Mouse (Mus musculus) bone marrow macrophage, adult 2 months (primary cell): ENCODE results near the gene Ptpn11.

Experiments
- CTCF ChIP-seq: IDR thresholded peaks from 2 replicates; pipeline ENCODE4 v1.5.1; 2012; ENCODE audit warnings: low read depth, mild to moderate bottlenecking, low read length, moderate library complexity
- POLR2A ChIP-seq: IDR thresholded peaks from 2 replicates; pipeline ENCODE4 v1.6.1; 2012; ENCODE audit warnings: mild to moderate bottlenecking, low read depth, low read length, borderline replicate concordance

DNA sequence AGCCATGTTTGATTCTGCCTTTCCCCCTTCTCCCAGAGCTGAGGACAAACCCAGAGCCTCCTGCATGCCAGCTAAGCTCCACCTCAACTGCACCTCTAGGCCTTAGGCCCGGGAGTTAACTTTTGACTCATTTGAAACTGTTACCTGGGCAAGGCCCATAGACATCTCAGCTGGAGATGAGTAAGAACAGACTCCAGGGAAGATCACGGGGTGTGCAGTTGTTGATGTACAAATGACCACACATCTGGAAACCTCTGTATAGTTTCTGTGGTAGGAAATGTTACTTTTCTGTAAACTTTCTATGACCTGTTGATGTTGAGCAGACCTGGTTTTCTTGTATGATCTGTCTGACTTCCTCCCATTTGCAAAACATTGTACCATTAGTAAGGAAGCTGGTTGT, 38.0 kb upstream of the Ptpn11 start:
- no peak for TF ChIP-seq CTCF
- no peak for TF ChIP-seq POLR2A
